Mouse (Mus musculus) left cerebral cortex, adult 2 months (tissue): Measurements from ENCODE around the gene Uckl1. TPM values are rescaled to one million over a fixed set of nuclear protein-coding genes. Genes with fewer than 3 reads are reported as not detected.

Experiments used
- DNase-seq, 2 experiments: peaks; one replicate each; pipeline ENCODE4 v3.0.0; 2021 to 2022; ENCODE audit warnings: low spot score in 2 of 2, mixed read lengths in 1 of 2; ENCODE audit errors: extremely low spot score in 1 of 2
- H3K27ac ChIP-seq: fragments of 200-600 bp; 2 replicates; pipeline ENCODE4 v1.8.1; 2022
- H3K4me3 ChIP-seq: fragments of 200-600 bp; 2 replicates; pipeline ENCODE4 v1.8.1; 2022
- CTCF ChIP-seq: fragments of 200-600 bp; IDR thresholded peaks from 2 replicates; pipeline ENCODE4 v1.8.1; 2022; ENCODE audit warnings: antibody characterized with exemption, mild to moderate bottlenecking, moderate library complexity
- intact Hi-C: fragments of 180-260 bp; cut with DNase I; formaldehyde crosslinking; loops from one replicate; pipeline ENCODE4 v1.15.1; 2025
- total RNA-seq, 2 experiments: library from RNA; stranded (reverse); gene quantifications; 2 replicates each; pipeline ENCODE4 v1.2.3; 2021

The Uckl1 gene
- total RNA-seq, 2 experiments from 2014 or later: 57.7 to 71.1 TPM

DNA sequence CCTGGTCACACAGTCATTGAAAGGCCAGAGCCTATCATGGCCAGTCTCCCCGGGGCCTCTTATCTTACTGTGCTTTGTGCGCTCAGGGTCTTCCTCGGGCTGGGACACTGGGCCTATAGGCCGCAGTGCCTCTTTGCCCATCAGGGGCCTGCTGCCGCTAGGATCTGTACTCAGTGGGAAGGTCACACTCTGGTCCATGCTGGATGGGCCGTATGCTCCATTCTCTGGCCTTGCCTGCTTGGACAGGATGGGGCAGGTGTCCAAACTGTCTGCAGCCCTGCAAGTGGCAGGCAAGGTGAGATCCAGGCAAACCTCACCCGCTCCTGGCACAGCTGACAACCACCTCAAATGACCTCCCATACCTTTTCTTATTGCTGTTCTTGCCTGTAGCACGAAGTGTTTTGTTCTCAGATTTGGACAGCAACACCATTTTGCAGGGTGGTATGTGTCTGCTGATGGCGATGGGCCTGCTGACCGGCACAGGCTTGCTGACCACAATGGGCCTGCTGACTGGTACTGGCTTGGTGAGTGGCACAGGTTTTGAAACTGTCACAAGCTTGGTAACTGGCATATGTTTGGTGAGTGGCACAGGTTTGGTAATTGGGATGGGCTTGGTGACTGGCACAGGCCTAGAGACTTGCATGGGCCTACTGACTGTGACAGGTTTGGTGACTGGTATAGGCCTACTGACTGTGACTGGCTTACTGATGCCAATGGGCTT is 4.5 kb upstream of the Uckl1 start:
- H3K4me3 ChIP-seq: no peak overlapping the region
- no peak for TF ChIP-seq CTCF
- DNase-seq: peak in 1 of 2 experiments; percentile 8
- intact Hi-C loops: no loop called here
- no peak overlapping the region for H3K27ac ChIP-seq

DNA sequence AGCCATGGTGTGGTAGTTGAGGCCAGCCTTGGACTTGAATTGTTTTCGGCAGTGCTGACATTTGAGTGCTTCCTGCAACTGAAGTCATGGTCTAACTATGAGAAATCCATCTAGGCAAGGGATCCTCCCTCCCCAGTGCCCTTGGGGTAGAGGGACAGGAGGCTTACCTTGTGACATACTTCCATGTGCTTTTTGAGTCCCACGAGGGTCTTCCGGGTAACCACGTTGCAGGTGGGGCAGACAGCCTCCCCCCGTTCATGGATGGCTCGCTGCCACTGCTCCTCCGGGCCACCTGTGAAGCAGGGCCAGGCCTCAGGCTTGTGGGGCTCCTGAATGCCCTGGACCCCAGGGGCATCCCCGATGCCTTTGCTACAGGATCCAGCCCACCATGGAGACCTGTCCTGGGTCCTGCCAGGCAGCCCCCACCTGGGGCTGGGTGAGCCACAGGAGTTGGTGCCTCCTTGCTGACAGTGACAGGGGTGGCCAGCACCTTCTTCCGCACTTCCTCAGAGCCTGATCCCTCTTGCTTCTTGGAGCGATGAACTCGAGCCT is 3.6 kb upstream of the Uckl1 start:
- peak in 1 of 2 experiments; percentile 7 for DNase-seq
- Histone ChIP-seq H3K27ac (no peak overlapping the region), H3K4me3 (no peak overlapping the region)
- intact Hi-C loops: no loop called here
- no peak for TF ChIP-seq CTCF

DNA sequence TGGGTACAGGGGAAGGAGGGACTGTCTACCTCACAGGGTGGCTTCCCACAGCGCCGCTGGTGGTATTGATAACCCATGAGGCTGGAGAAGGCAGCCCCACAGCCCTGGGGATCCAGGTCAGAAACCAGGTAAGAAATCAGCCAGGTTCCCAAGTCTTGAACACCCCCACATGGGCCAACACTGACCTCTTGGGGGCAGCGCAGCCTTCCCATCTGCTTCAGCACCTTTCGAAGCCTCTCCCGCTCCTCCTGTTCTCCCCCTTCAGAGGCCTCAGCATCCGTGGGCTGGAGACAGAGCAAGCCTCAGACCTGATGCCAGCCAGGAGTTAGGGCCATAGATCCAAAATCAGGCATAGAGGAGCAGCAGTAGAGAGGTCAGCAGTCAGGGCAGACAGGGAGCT is 3.1 kb upstream of the Uckl1 start:
- Histone ChIP-seq H3K27ac (no peak overlapping the region), H3K4me3 (no peak overlapping the region)
- intact Hi-C loops: no loop called here
- TF ChIP-seq CTCF: no peak; the same call in 1 of the 2 replicates
- peak; percentile 7 to 10 for DNase-seq

DNA sequence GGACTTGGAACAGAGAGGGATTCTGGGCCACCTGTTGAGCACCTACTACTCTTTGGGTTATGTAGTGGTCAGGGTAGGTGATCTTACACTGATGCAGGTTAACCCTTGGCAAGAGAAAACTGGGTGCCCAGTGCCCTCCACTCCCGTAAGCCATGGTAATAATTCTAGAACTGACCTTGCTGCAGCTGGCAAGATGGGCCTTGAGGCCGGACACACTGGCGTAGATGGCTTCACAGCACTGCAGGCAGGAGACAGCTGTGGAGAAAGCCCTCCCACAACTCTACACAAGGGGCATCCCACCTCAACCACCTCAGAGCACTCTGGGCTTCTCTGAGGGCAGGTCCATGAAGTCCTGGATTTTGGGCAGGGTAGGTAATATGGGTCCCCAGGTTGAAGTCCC is 1.4 kb upstream of the Uckl1 start:
- intact Hi-C loops: no loop called here
- no peak overlapping the region for H3K27ac ChIP-seq
- no peak overlapping the region for H3K4me3 ChIP-seq
- DNase-seq: no peak
- TF ChIP-seq CTCF: no peak

GRCm38 (mm10) chr2:181585506-181585905 is 814 bp upstream of the Uckl1 start:
- TF ChIP-seq CTCF: no peak
- no peak for DNase-seq
- Histone ChIP-seq H3K27ac (no peak overlapping the region), H3K4me3 (no peak overlapping the region)
- intact Hi-C loops: no loop called here

DNA sequence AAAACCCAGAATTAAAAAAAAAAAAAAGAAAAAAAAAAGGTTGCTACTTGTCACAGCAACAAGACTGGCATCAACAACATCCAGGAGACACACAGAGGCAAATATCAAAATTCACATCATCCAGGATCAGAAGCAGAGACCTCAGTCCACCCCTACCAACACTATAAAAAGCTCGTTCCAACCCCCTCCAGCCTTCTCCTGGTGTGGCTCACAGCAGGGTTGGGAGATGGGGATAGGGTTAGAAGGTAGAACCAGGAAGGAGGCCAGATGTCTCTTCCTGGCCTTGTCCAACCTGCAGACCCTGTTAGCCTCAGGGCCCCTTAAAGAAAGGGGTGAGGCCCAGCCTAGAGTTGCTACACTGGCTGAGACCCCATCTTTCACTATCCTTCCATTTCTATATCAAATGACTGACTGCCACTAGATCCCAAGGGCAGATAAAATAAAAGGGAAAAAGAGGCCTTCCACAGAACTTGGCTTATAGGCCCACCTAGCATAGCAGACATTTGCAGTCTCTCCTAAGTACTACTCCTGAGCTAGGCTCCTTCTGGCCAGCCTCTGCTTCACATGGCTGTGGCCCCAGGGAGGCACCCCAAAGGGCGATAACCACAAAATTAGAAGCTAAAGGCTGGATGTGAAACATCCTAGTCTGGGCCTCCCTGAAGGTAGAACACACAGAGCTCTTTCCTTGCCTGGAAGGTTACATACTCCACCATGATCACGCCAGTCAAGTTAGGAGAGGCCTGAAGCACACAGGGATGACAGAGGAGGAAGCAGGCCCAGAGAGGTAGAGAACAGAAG is 1.0 kb downstream of the Uckl1 start:
- DNase-seq: no peak
- Histone ChIP-seq H3K4me3 (no peak overlapping the region), H3K27ac (no peak overlapping the region)
- no peak for TF ChIP-seq CTCF
- intact Hi-C loops: loop anchor here (5.0 kb wide), 1 partner anchor 191 kb away; no protein-coding TSS in a partner anchor

GRCm38 (mm10) chr2:181582939-181583338 is 1.8 kb downstream of the Uckl1 start:
- peak in 1 of 2 experiments; percentile 9 for DNase-seq
- H3K4me3 ChIP-seq: no peak overlapping the region
- intact Hi-C loops: loop anchor here (1.0 to 5.0 kb wide), 2 partner anchors 7 to 191 kb away; no protein-coding TSS in a partner anchor

GRCm38 (mm10) chr2:181582358-181582757 is 2.3 kb downstream of the Uckl1 start:
- peak in 1 of 2 experiments; percentile 10 for DNase-seq
- no peak for TF ChIP-seq CTCF
- Histone ChIP-seq H3K27ac (peak overlapping the region; percentile 96; the same call in 1 of the 2 replicates), H3K4me3 (peak overlapping the region; percentile 55; the same call in 1 of the 2 replicates)
- intact Hi-C loops: loop anchor here (1.0 to 5.0 kb wide), 2 partner anchors 8 to 190 kb away; no protein-coding TSS in a partner anchor

More at GRCm38 (mm10) chr2:181582939-181583338, 1.8 kb downstream of the Uckl1 start:
- H3K27ac ChIP-seq: no peak overlapping the region
- TF ChIP-seq CTCF: no peak

- H3K27ac ChIP-seq: peak overlapping the region; percentile 96
- TF ChIP-seq CTCF: peak; percentile 5; the same call in 1 of the 2 replicates
- intact Hi-C loops: loop anchor here (1.0 to 5.0 kb wide), 3 partner anchors 9 to 189 kb away; partner anchors contain the start of gene Dnajc5
- DNase-seq: peak; percentile 85 to 87
- peak overlapping the region; percentile 55 for H3K4me3 ChIP-seq
These were observed 3.1 kb downstream of the Uckl1 start for GRCm38 (mm10) chr2:181581402-181582120.

DNA sequence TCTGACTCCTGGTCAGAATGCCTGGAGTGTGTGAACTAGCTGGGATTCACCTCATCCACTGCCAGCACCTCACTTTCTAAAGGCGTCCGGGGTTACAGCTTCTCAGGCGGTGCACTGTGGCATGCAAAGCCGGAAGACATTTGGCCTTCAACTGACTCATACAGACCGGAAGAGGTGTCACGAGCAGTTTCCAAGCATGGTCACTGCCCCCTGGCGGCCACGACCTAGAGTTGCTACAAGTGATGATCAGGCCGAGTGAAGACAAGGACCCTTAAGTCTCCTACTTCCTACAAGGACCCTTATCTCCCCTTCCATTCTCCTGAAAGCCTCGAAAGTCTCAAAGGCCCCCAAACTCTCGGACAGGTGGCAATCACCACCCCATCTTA is 3.7 kb downstream of the Uckl1 start:
- Histone ChIP-seq H3K4me3 (peak overlapping the region; percentile 55), H3K27ac (peak overlapping the region; percentile 96)
- peak; percentile 79 for DNase-seq
- intact Hi-C loops: loop anchor here (1.0 to 5.0 kb wide), 2 partner anchors 61 to 189 kb away; partner anchors contain the start of gene Dnajc5
- TF ChIP-seq CTCF: peak; percentile 86

DNA sequence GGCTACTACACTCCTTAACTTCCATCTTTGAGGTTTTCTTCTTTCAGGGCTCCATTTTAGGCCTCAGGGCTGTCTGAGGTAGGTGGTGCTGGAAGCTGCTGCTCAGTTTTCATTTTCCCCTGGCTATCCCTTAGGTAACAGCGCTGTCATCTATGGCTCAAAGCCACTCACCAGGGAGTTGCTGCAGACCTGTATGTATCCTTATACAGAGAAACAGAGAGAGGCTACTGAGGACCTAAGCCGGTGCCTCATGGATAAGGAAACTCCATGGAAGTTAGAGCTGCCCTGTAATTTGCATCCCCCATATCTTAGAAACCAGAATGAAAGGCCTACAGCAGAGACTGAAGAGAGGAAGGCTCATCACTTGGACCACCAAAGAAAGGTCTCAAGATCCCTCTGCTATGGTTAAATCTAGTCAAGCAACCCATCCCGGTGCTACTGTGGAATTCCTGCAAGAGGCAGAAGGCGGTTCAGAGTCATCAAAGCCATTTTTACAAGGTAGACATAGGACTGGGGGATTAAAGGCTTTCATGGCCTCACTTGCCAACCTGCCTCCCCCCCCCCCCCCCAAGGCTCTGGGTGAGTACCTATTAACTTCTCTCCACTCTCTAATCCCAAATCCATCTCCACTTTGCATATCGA is 4.4 kb downstream of the Uckl1 start:
- no peak for DNase-seq
- peak overlapping the region; percentile 96; the same call in 1 of the 2 replicates for H3K27ac ChIP-seq
- intact Hi-C loops: loop anchor here (5.0 kb wide), 1 partner anchor 188 kb away; no protein-coding TSS in a partner anchor
- no peak for TF ChIP-seq CTCF
- peak overlapping the region; percentile 55 for H3K4me3 ChIP-seq
